Mouse (Mus musculus): Measurements from ENCODE around the gene Ap2m1. TPM values are rescaled to one million over a fixed set of nuclear protein-coding genes. Genes with fewer than 3 reads are reported as not detected.

Gene Ap2m1
- polyA plus RNA-seq, 1 experiment = 16.9 TPM

GRCm38 (mm10) chr16:20557381-20557780, 22.1 kb downstream of the Ap2m1 start:
- Histone ChIP-seq H3K4me3 (replicated peaks) (no peak overlapping the region), H3K9me3 (ENCODE audit: control insufficient read depth, low read length) (no peaks in the 10 kb centered on the region), H3K27me3 (ENCODE audit: control insufficient read depth) (no peaks in the 10 kb centered on the region), H3K36me3 (ENCODE audit: control insufficient read depth) (peaks cover 90% of the 10 kb centered on the region), H3K4me1 (ENCODE audit: control insufficient read depth) (no peaks in the 10 kb centered on the region)
- TF ChIP-seq TAL1 (IDR thresholded peaks at IDR 0.05; ENCODE audit: low read length) (no peak), GATA1 (IDR thresholded peaks at IDR 0.05; ENCODE audit: low read length) (no peak)

GRCm38 (mm10) chr16:20565075-20565474, 29.8 kb downstream of the Ap2m1 start:
- peaks cover 31% of the 10 kb centered on the region for H3K36me3 ChIP-seq (ENCODE audit: control insufficient read depth)
- TF ChIP-seq GATA1 (IDR thresholded peaks at IDR 0.05; ENCODE audit: low read length) = no peak
- no peak for TF ChIP-seq TAL1 (IDR thresholded peaks at IDR 0.05; ENCODE audit: low read length)
- no peaks in the 10 kb centered on the region for H3K27me3 ChIP-seq (ENCODE audit: control insufficient read depth)
- H3K4me1 ChIP-seq (ENCODE audit: control insufficient read depth) = no peaks in the 10 kb centered on the region
- H3K9me3 ChIP-seq (ENCODE audit: control insufficient read depth, low read length) = no peaks in the 10 kb centered on the region
- H3K4me3 ChIP-seq (replicated peaks) = no peak overlapping the region

GRCm38 (mm10) chr16:20589366-20589938, 54.2 kb downstream of the Ap2m1 start, which contains the start of gene Vwa5b2:
TSS of gene Vwa5b2 (plus strand) at chr16:20589471.
- Histone ChIP-seq H3K36me3 (ENCODE audit: control insufficient read depth) (no peaks in the 10 kb centered on the region), H3K9me3 (ENCODE audit: control insufficient read depth, low read length) (peaks cover 21% of the 10 kb centered on the region), H3K4me1 (ENCODE audit: control insufficient read depth) (peaks cover 29% of the 10 kb centered on the region), H3K4me3 (replicated peaks) (peak within 1 kb of the TSS; percentile 35), H3K27me3 (ENCODE audit: control insufficient read depth) (peaks cover 85% of the 10 kb centered on the region)
- TF ChIP-seq GATA1 (IDR thresholded peaks at IDR 0.05; ENCODE audit: low read length) (no peak), TAL1 (IDR thresholded peaks at IDR 0.05; ENCODE audit: low read length) (no peak)

- TF ChIP-seq TAL1 (IDR thresholded peaks at IDR 0.05; ENCODE audit: low read length) (no peak), GATA1 (IDR thresholded peaks at IDR 0.05; ENCODE audit: low read length) (no peak)
- Histone ChIP-seq H3K4me3 (replicated peaks) (peak overlapping the region; percentile 35), H3K27me3 (ENCODE audit: control insufficient read depth) (peaks cover 85% of the 10 kb centered on the region)
Observed at GRCm38 (mm10) chr16:20589939-20590679, 54.8 kb downstream of the Ap2m1 start.

GRCm38 (mm10) chr16:20590680-20591038, 55.4 kb downstream of the Ap2m1 start:
- TF ChIP-seq TAL1 (IDR thresholded peaks at IDR 0.05; ENCODE audit: low read length) = no peak
- TF ChIP-seq GATA1 (IDR thresholded peaks at IDR 0.05; ENCODE audit: low read length) = no peak
- H3K4me3 ChIP-seq (replicated peaks) = peak overlapping the region; percentile 35
- peaks cover 82% of the 10 kb centered on the region for H3K27me3 ChIP-seq (ENCODE audit: control insufficient read depth)

More at GRCm38 (mm10) chr16:20589939-20590679, 54.8 kb downstream of the Ap2m1 start:
- Histone ChIP-seq H3K9me3 (ENCODE audit: control insufficient read depth, low read length) (peaks cover 21% of the 10 kb centered on the region), H3K36me3 (ENCODE audit: control insufficient read depth) (no peaks in the 10 kb centered on the region), H3K4me1 (ENCODE audit: control insufficient read depth) (peaks cover 36% of the 10 kb centered on the region)

GRCm38 (mm10) chr16:20591076-20591705, 55.9 kb downstream of the Ap2m1 start:
- no peaks in the 10 kb centered on the region for H3K36me3 ChIP-seq (ENCODE audit: control insufficient read depth)
- H3K4me1 ChIP-seq (ENCODE audit: control insufficient read depth) = peaks cover 46% of the 10 kb centered on the region
- no peak overlapping the region for H3K4me3 ChIP-seq (replicated peaks)
- no peak for TF ChIP-seq GATA1 (IDR thresholded peaks at IDR 0.05; ENCODE audit: low read length)
- TF ChIP-seq TAL1 (IDR thresholded peaks at IDR 0.05; ENCODE audit: low read length) = no peak
- H3K27me3 ChIP-seq (ENCODE audit: control insufficient read depth) = peaks cover 81% of the 10 kb centered on the region
- H3K9me3 ChIP-seq (ENCODE audit: control insufficient read depth, low read length) = peaks cover 21% of the 10 kb centered on the region

More at GRCm38 (mm10) chr16:20590680-20591038, 55.4 kb downstream of the Ap2m1 start:
- H3K4me1 ChIP-seq (ENCODE audit: control insufficient read depth) = peaks cover 41% of the 10 kb centered on the region
- no peaks in the 10 kb centered on the region for H3K36me3 ChIP-seq (ENCODE audit: control insufficient read depth)
- peaks cover 21% of the 10 kb centered on the region for H3K9me3 ChIP-seq (ENCODE audit: control insufficient read depth, low read length)

Other genes starting within 250 kb of the Ap2m1 start
- gene Parl, start 233.1 kb upstream of the Ap2m1 start, polyA plus RNA-seq (2012) = 8.2 and 12.1 TPM in 2 replicates
- not detected in 2 replicates for gene Cyp2ab1, start 210.1 kb upstream of the Ap2m1 start, polyA plus RNA-seq (2012)
- gene Abcc5, start 109.1 kb upstream of the Ap2m1 start, polyA plus RNA-seq (2012) = 0.28 and 0.32 TPM in 2 replicates
- 0.70 and 0.73 TPM in 2 replicates for gene Eif2b5, start 36.7 kb upstream of the Ap2m1 start, polyA plus RNA-seq (2012)
- 1.4 TPM in 2 replicates for gene Dvl3, start 18.5 kb upstream of the Ap2m1 start, polyA plus RNA-seq (2012)
- 0.73 and 2.6 TPM in 2 replicates for gene Abcf3, start 13.1 kb downstream of the Ap2m1 start, polyA plus RNA-seq (2012)
- gene Vwa5b2, start 54.0 kb downstream of the Ap2m1 start, polyA plus RNA-seq (2012) = 0.06 and 0.10 TPM in 2 replicates
- 0.24 and 0.43 TPM in 2 replicates for gene Eef1akmt4, start 76.1 kb downstream of the Ap2m1 start, polyA plus RNA-seq (2012)
- gene Gm49333, start 76.1 kb downstream of the Ap2m1 start, polyA plus RNA-seq (2012) = not detected in 2 replicates
- 1.2 and 1.4 TPM in 2 replicates for gene Alg3, start 76.3 kb downstream of the Ap2m1 start, polyA plus RNA-seq (2012)
- gene Camk2n2, start 85.8 kb downstream of the Ap2m1 start, polyA plus RNA-seq (2012) = not detected in 2 replicates
- gene Ece2, start 94.3 kb downstream of the Ap2m1 start, polyA plus RNA-seq (2012) = not detected in 2 replicates
- 19.6 and 22.4 TPM in 2 replicates for gene Psmd2, start 116.2 kb downstream of the Ap2m1 start, polyA plus RNA-seq (2012)
- gene Eif4g1, start 132.8 kb downstream of the Ap2m1 start, polyA plus RNA-seq (2012) = 37.6 and 54.8 TPM in 2 replicates
- 0.26 and 0.29 TPM in 2 replicates for gene Fam131a, start 157.8 kb downstream of the Ap2m1 start, polyA plus RNA-seq (2012)
- 0.25 TPM in 1 of 2 replicates, not detected in the other for gene Polr2h, start 182.2 kb downstream of the Ap2m1 start, polyA plus RNA-seq (2012)
- 1.8 and 3.3 TPM in 2 replicates for gene Clcn2, start 182.3 kb downstream of the Ap2m1 start, polyA plus RNA-seq (2012)
- not detected in 2 replicates for gene Chrd, start 197.6 kb downstream of the Ap2m1 start, polyA plus RNA-seq (2012)
- not detected in 2 replicates for gene Thpo, start 199.0 kb downstream of the Ap2m1 start, polyA plus RNA-seq (2012)

Measured in erythroblast, embryonic 14.5 days (primary cell).